ENCODE assay signal across 21 mouse cellular contexts in genomic region chr6:100644631-100645030, GRCm38 (mm10). TPM values are rescaled to one million over a fixed set of nuclear protein-coding genes. Genes with fewer than 3 reads are reported as not detected.
DNase-seq lines count a peak whose midpoint lies in the region; ATAC-seq and TF ChIP-seq lines count a peak whose summit lies in the region.
"Had no signal": no experiment of that assay in that cellular context is flagged by ENCODE, and none has a peak within 500 bp of the region (broad histone marks: within the 10 kb centered on the region; RNA-seq: fewer than 3 reads in every experiment).

No protein-coding gene starts in this region.

- no peaks in the 10 kb centered on the region for H3K4me1 ChIP-seq in forebrain, postnatal 0 days (ENCODE audit: insufficient read depth)
- no peaks in the 10 kb centered on the region for H3K4me1 ChIP-seq in forebrain, embryonic 11.5 days (replicated peaks; ENCODE audit: control insufficient read depth, insufficient read depth, low read length)
- H3K4me1 ChIP-seq in limb, embryonic 13.5 days, result peaks cover 19% of the 10 kb centered on the region
- peaks cover 14% of the 10 kb centered on the region for H3K4me1 ChIP-seq in limb, embryonic 10.5 days
- no peaks in the 10 kb centered on the region for H3K4me1 ChIP-seq in midbrain, postnatal 0 days (ENCODE audit: insufficient read depth, low read length)
- H3K4me1 ChIP-seq in midbrain, embryonic 11.5 days (ENCODE audit: control insufficient read depth, insufficient read depth, low read length), result no peaks in the 10 kb centered on the region

- H3K27ac ChIP-seq in forebrain, postnatal 0 days (ENCODE audit: low read depth, low read length), result no peak overlapping the region
- H3K27ac ChIP-seq in forebrain, embryonic 11.5 days (ENCODE audit: low read depth, low read length), result no peak overlapping the region
- no peak overlapping the region for H3K27ac ChIP-seq in limb, embryonic 13.5 days
- H3K27ac ChIP-seq in limb, embryonic 10.5 days, result no peak overlapping the region
- H3K27ac ChIP-seq in midbrain, postnatal 0 days (ENCODE audit: low read depth, low read length), result no peak overlapping the region
- H3K27ac ChIP-seq in midbrain, embryonic 11.5 days (ENCODE audit: low read depth, low read length), result no peak overlapping the region
- H3K27ac ChIP-seq: layer of hippocampus, adult 2 months; limb, embryonic 12.5 days; neural tube, embryonic 13.5 days had no signal

- H3K9ac ChIP-seq in forebrain, postnatal 0 days, result no peak overlapping the region
- no peak overlapping the region for H3K9ac ChIP-seq in forebrain, embryonic 11.5 days (ENCODE audit: low read length)
- H3K9ac ChIP-seq in limb, embryonic 13.5 days, result 0 out of 2 replicates have a peak overlapping the region, but pooled peaks have one; percentile 14
- no peak overlapping the region for H3K9ac ChIP-seq in midbrain, postnatal 0 days (replicated peaks; ENCODE audit: low read length, poor library complexity, severe bottlenecking)
- H3K9ac ChIP-seq in midbrain, embryonic 11.5 days (ENCODE audit: low read length), result no peak overlapping the region
- H3K9ac ChIP-seq: limb, embryonic 12.5 days had no signal

- no peak for TF ChIP-seq CTCF in forebrain, postnatal 0 days (IDR thresholded peaks at IDR 0.05; ENCODE audit: low read depth)
- no peak for TF ChIP-seq CTCF in midbrain, postnatal 0 days (IDR thresholded peaks at IDR 0.05)

- ATAC-seq in forebrain, postnatal 0 days, result 0 out of 2 replicates have a peak, but pooled peaks have one; percentile 13
- no peak for ATAC-seq in forebrain, embryonic 11.5 days (replicated peaks; ENCODE audit: low FRiP score)
- ATAC-seq in limb, embryonic 13.5 days (ENCODE audit: low FRiP score, low read depth), result no peak
- ATAC-seq in midbrain, postnatal 0 days (ENCODE audit: low FRiP score), result peak; percentile 49; the same call in 1 of the 2 replicates
- ATAC-seq in midbrain, embryonic 11.5 days (ENCODE audit: low FRiP score), result no peak
- ATAC-seq: CD4-positive, CD25-positive, alpha-beta regulatory T cell, adult 4 months had no signal

- no peaks in the 10 kb centered on the region for H3K27me3 ChIP-seq in forebrain, postnatal 0 days (ENCODE audit: insufficient read depth, low read length)
- no peaks in the 10 kb centered on the region for H3K27me3 ChIP-seq in forebrain, embryonic 11.5 days (ENCODE audit: control insufficient read depth, insufficient read depth, low read length)
- no peaks in the 10 kb centered on the region for H3K27me3 ChIP-seq in limb, embryonic 13.5 days
- H3K27me3 ChIP-seq in limb, embryonic 10.5 days (ENCODE audit: low read depth, poor library complexity, severe bottlenecking), result no peaks in the 10 kb centered on the region
- H3K27me3 ChIP-seq in midbrain, postnatal 0 days (ENCODE audit: insufficient read depth, low read length), result no peaks in the 10 kb centered on the region
- H3K27me3 ChIP-seq in midbrain, embryonic 11.5 days (ENCODE audit: control insufficient read depth, insufficient read depth, low read length), result no peaks in the 10 kb centered on the region
- H3K27me3 ChIP-seq: neural tube, embryonic 13.5 days had no signal

- no peaks in the 10 kb centered on the region for H3K36me3 ChIP-seq in forebrain, postnatal 0 days (ENCODE audit: insufficient read depth)
- H3K36me3 ChIP-seq in forebrain, embryonic 11.5 days (ENCODE audit: control insufficient read depth, insufficient read depth, low read length), result no peaks in the 10 kb centered on the region
- no peaks in the 10 kb centered on the region for H3K36me3 ChIP-seq in limb, embryonic 13.5 days
- peaks cover 6% of the 10 kb centered on the region for H3K36me3 ChIP-seq in limb, embryonic 10.5 days
- no peaks in the 10 kb centered on the region for H3K36me3 ChIP-seq in midbrain, postnatal 0 days (ENCODE audit: insufficient read depth, low read length)
- no peaks in the 10 kb centered on the region for H3K36me3 ChIP-seq in midbrain, embryonic 11.5 days (ENCODE audit: control insufficient read depth, insufficient read depth, low read length)
- H3K36me3 ChIP-seq: neural tube, embryonic 13.5 days had no signal

- 52% methylated on average over 15 of the region's 15 CpGs for WGBS in forebrain, postnatal 0 days
- 92% methylated on average over 15 of the region's 15 CpGs for WGBS in forebrain, embryonic 11.5 days
- 72% methylated on average over 15 of the region's 15 CpGs for WGBS in limb, embryonic 13.5 days
- 91% methylated on average over 15 of the region's 15 CpGs for WGBS in limb, embryonic 10.5 days
- WGBS in midbrain, postnatal 0 days, result 69% methylated on average over 15 of the region's 15 CpGs
- WGBS in midbrain, embryonic 11.5 days, result 91% methylated on average over 15 of the region's 15 CpGs

- no peaks in the 10 kb centered on the region for H3K9me3 ChIP-seq in forebrain, postnatal 0 days (ENCODE audit: low read length)
- H3K9me3 ChIP-seq in forebrain, embryonic 11.5 days (ENCODE audit: control insufficient read depth, low read length), result no peaks in the 10 kb centered on the region
- H3K9me3 ChIP-seq in limb, embryonic 13.5 days, result no peaks in the 10 kb centered on the region
- no peaks in the 10 kb centered on the region for H3K9me3 ChIP-seq in limb, embryonic 10.5 days (replicated peaks)
- H3K9me3 ChIP-seq in midbrain, postnatal 0 days (ENCODE audit: low read length), result no peaks in the 10 kb centered on the region
- H3K9me3 ChIP-seq in midbrain, embryonic 11.5 days (ENCODE audit: control insufficient read depth, low read length), result no peaks in the 10 kb centered on the region
- H3K9me3 ChIP-seq: G1E; limb, embryonic 12.5 days; neural tube, embryonic 13.5 days had no signal

- DNase-seq in adrenal gland, adult 2 months, result peak; percentile 49
- DNase-seq in adrenal gland, postnatal 4 days (ENCODE audit: low spot score in 2 of 2), result no peak
- DNase-seq in forebrain, postnatal 0 days, result peak; percentile 18
- no peak for DNase-seq in forebrain, embryonic 11.5 days (ENCODE audit: low spot score)
- no peak for DNase-seq in limb, embryonic 10.5 days (ENCODE audit: low spot score)
- DNase-seq in midbrain, postnatal 0 days (ENCODE audit: low spot score), result peak; percentile 53
- DNase-seq in midbrain, embryonic 11.5 days (ENCODE audit: low spot score, missing footprints), result no peak
- DNase-seq: cerebellum, adult 9-11 months; gastrocnemius, postnatal 14 days; kidney, adult 18-20 months; lung, adult 2 months; right cerebral cortex, postnatal 25 days; thymus, postnatal 14 days had no signal

- no peak overlapping the region for H3K4me3 ChIP-seq in forebrain, postnatal 0 days (ENCODE audit: low read depth, low read length)
- H3K4me3 ChIP-seq in forebrain, embryonic 11.5 days (ENCODE audit: low read depth, low read length), result no peak overlapping the region
- no peak overlapping the region for H3K4me3 ChIP-seq in limb, embryonic 13.5 days
- no peak overlapping the region for H3K4me3 ChIP-seq in limb, embryonic 10.5 days
- H3K4me3 ChIP-seq in midbrain, postnatal 0 days (ENCODE audit: low read depth, low read length), result no peak overlapping the region
- no peak overlapping the region for H3K4me3 ChIP-seq in midbrain, embryonic 11.5 days (ENCODE audit: low read depth, low read length)
- H3K4me3 ChIP-seq: erythroblast, embryonic 14.5 days; layer of hippocampus, adult 2 months; limb, embryonic 12.5 days; neural tube, embryonic 13.5 days had no signal

- no peak overlapping the region for H3K4me2 ChIP-seq in forebrain, postnatal 0 days (ENCODE audit: low read depth)
- no peak overlapping the region for H3K4me2 ChIP-seq in forebrain, embryonic 11.5 days (ENCODE audit: low read depth, low read length, severe bottlenecking)
- no peak overlapping the region for H3K4me2 ChIP-seq in limb, embryonic 13.5 days (replicated peaks)
- no peak overlapping the region for H3K4me2 ChIP-seq in midbrain, postnatal 0 days (ENCODE audit: low read depth, low read length, poor library complexity, severe bottlenecking)
- H3K4me2 ChIP-seq in midbrain, embryonic 11.5 days, result no peak overlapping the region
- H3K4me2 ChIP-seq: limb, embryonic 12.5 days; neural tube, embryonic 13.5 days had no signal

RNA-seq across cellular contexts. Expression of gene Shq1, which starts 26.3 kb away (rescaled TPM):
- 1 to 10 TPM; 8.5 to 8.6 TPM for total RNA-seq in adrenal gland, adult 2 months (2021)
- 3.7 and 4.5 TPM in 2 replicates for polyA plus RNA-seq in adrenal gland, adult 2 months (2012; rRNA removed)
- total RNA-seq in adrenal gland, postnatal 4 days (2021), result 10 to 100 TPM; 11.4 to 11.8 TPM
- total RNA-seq in forebrain, postnatal 0 days (2014; rRNA removed), result 4.6 and 6.2 TPM in 2 replicates
- 5.2 and 5.9 TPM in 2 replicates for polyA plus RNA-seq in forebrain, postnatal 0 days (2015; fragmentation: Nextera tagmentation; extraction: Ambion mirVana)
- polyA plus RNA-seq in forebrain, embryonic 11.5 days (2014; fragmentation: Nextera tagmentation; extraction: Ambion mirVana), result 17.6 and 19.2 TPM in 2 replicates
- polyA plus RNA-seq in limb, embryonic 13.5 days (2015; fragmentation: Nextera tagmentation; extraction: Ambion mirVana), result 17.5 and 18.6 TPM in 2 replicates
- 21.8 and 22.9 TPM in 2 replicates for polyA plus RNA-seq in limb, embryonic 10.5 days (2016; fragmentation: Nextera tagmentation; extraction: Ambion mirVana)
- 4.3 and 5.6 TPM in 2 replicates for total RNA-seq in midbrain, postnatal 0 days (2014; rRNA removed)
- 3.7 and 5.6 TPM in 2 replicates for polyA plus RNA-seq in midbrain, postnatal 0 days (2015; fragmentation: Nextera tagmentation; extraction: Ambion mirVana)
- polyA plus RNA-seq in midbrain, embryonic 11.5 days (2014; fragmentation: Nextera tagmentation; extraction: Ambion mirVana), result 18.0 and 18.9 TPM in 2 replicates

RNA-seq across cellular contexts. Expression of gene Gxylt2, which starts 59.9 kb away (rescaled TPM):
- under 1 TPM; 0.40 to 0.73 TPM for total RNA-seq in adrenal gland, adult 2 months (2021)
- polyA plus RNA-seq in adrenal gland, adult 2 months (2012; rRNA removed), result 1.1 and 2.9 TPM in 2 replicates
- total RNA-seq in adrenal gland, postnatal 4 days (2021), result 1 to 10 TPM; 1.2 to 2.7 TPM
- total RNA-seq in forebrain, postnatal 0 days (2014; rRNA removed), result 1.3 and 2.9 TPM in 2 replicates
- polyA plus RNA-seq in forebrain, postnatal 0 days (2015; fragmentation: Nextera tagmentation; extraction: Ambion mirVana), result 1.1 and 1.8 TPM in 2 replicates
- 2.8 and 3.2 TPM in 2 replicates for polyA plus RNA-seq in forebrain, embryonic 11.5 days (2014; fragmentation: Nextera tagmentation; extraction: Ambion mirVana)
- 21.2 and 23.5 TPM in 2 replicates for polyA plus RNA-seq in limb, embryonic 13.5 days (2015; fragmentation: Nextera tagmentation; extraction: Ambion mirVana)
- polyA plus RNA-seq in limb, embryonic 10.5 days (2016; fragmentation: Nextera tagmentation; extraction: Ambion mirVana), result 2.4 and 4.4 TPM in 2 replicates
- total RNA-seq in midbrain, postnatal 0 days (2014; rRNA removed), result 3.1 and 3.2 TPM in 2 replicates
- 1.8 and 2.0 TPM in 2 replicates for polyA plus RNA-seq in midbrain, postnatal 0 days (2015; fragmentation: Nextera tagmentation; extraction: Ambion mirVana)
- polyA plus RNA-seq in midbrain, embryonic 11.5 days (2014; fragmentation: Nextera tagmentation; extraction: Ambion mirVana), result 3.3 and 3.8 TPM in 2 replicates
- total RNA-seq: megakaryocyte-erythroid progenitor cell, adult 5-6 weeks had no signal
- polyA plus RNA-seq: erythroblast, embryonic 14.5 days; G1E had no signal

Comparison
In these comparisons a context has a peak if more than half of its experiments do, and no peak if none do; other contexts are left out.
1. DNase-seq: peak in adrenal gland, adult 2 months (single experiment), forebrain, postnatal 0 days (single experiment) and midbrain, postnatal 0 days (single experiment); none in adrenal gland, postnatal 4 days (0 of 2), forebrain, embryonic 11.5 days (single experiment), limb, embryonic 10.5 days (single experiment) and midbrain, embryonic 11.5 days (single experiment).
2. ATAC-seq: peak in forebrain, postnatal 0 days (single experiment) and midbrain, postnatal 0 days (single experiment); none in forebrain, embryonic 11.5 days (single experiment), limb, embryonic 13.5 days (single experiment) and midbrain, embryonic 11.5 days (single experiment).